Mouse (Mus musculus) megakaryocyte, embryonic 14.5 days (primary cell): ENCODE measurements around the gene Fam83f.

Source experiments
- FLI1 ChIP-seq: IDR thresholded peaks from 2 replicates; pipeline ENCODE4 v1.6.1; 2012; ENCODE audit warnings: low read length, inconsistent platforms, mixed read lengths
- GATA1 ChIP-seq: IDR thresholded peaks from 3 replicates; pipeline ENCODE4 v1.6.1; 2012; ENCODE audit warnings: mixed read lengths, low read length, inconsistent platforms, borderline replicate concordance

DNA sequence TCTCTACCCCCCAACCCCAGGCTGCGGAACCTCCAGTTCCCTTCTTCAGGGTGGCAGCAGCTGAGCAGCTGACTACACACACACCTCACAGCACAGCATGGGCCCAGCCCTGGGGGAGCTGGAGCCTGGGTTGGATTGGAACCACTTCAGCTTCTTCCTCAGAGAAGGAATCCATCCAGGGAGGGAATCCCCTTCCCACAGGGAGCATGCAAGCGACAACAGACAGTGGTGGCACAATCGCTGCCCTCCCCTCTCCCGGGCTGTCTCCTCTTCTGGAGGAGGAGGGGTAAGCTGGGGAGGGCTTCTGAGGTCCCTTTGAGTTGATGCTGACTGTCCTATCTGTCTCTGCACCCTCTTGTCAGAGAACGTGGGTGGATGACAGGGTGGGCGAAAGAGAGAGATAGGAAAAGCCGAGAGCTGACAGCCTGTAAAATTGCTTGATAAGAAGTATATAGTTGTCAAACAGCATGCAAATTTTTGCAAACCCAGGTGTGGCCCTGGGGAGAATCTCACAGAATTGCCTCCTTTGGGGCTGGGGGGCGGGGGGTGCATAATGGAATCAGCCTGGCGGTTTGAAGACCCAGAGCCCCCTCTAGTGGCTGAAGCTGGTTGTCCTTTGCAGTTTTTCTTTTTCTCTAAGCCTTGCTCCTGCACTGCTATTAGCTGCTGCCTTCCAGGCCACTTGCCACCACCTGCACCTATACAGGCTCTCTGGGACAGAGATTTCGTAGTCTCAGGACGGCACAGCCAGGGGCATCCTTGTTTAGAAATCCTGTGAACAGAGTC, 22.7 kb downstream of the Fam83f start:
- TF ChIP-seq GATA1: no peak
- TF ChIP-seq FLI1: no peak
